Mouse (Mus musculus) CD4-positive helper T cell, adult 2 months (primary cell): Measurements from ENCODE around the gene Ptprt.

ENCODE experiments used
- DNase-seq: peaks from one replicate; pipeline ENCODE4 v3.0.0-alpha.2; 2012; ENCODE audit warnings: low read depth, missing footprints, low spot score

Ptprt gene

DNA sequence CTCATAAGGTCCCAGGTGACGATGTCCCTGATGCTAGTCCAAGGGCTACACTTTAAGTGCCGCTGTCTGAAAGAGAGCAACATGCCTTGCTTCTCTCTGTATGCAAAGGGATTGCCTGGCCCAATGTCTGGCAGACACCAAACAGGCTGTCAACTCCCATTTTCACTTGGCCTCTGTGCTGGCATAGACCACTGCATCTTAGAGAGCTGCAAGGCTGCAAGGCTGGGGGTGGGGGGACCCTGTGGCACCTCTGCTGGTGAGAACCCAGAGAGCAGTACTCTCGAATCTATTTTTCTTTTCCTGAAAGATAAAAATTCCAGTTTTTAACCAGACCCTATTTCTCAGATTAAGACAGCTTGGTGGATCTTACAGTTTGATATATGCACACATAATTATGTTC is 69.6 kb downstream of the Ptprt start:
- no peak for DNase-seq

GRCm38 (mm10) chr2:162581651-162582050 is 79.3 kb downstream of the Ptprt start:
- no peak for DNase-seq

GRCm38 (mm10) chr2:162577819-162578218 is 83.1 kb downstream of the Ptprt start:
- no peak for DNase-seq

DNA sequence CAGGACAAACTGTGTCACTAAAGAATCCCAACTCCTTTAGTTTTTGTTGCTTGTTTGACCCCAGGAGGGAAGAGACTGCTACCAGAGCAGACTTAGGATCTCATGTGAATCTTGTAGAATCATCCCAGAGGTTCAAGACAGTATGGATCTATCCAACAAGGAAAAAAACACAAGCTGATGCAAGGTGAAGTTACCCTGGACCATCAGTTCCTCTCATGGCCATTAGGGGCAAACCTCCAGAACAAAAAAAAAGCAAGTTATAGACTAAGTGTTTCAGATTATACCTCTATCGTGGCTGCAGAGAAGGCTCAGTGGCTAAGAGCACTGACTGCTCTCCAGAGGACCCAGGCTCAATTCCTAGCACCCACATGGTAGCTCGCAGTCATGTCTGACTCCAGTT is 88.1 kb downstream of the Ptprt start:
- no peak for DNase-seq

- no peak for DNase-seq
Measured at GRCm38 (mm10) chr2:162571037-162571436, 89.9 kb downstream of the Ptprt start.

DNA sequence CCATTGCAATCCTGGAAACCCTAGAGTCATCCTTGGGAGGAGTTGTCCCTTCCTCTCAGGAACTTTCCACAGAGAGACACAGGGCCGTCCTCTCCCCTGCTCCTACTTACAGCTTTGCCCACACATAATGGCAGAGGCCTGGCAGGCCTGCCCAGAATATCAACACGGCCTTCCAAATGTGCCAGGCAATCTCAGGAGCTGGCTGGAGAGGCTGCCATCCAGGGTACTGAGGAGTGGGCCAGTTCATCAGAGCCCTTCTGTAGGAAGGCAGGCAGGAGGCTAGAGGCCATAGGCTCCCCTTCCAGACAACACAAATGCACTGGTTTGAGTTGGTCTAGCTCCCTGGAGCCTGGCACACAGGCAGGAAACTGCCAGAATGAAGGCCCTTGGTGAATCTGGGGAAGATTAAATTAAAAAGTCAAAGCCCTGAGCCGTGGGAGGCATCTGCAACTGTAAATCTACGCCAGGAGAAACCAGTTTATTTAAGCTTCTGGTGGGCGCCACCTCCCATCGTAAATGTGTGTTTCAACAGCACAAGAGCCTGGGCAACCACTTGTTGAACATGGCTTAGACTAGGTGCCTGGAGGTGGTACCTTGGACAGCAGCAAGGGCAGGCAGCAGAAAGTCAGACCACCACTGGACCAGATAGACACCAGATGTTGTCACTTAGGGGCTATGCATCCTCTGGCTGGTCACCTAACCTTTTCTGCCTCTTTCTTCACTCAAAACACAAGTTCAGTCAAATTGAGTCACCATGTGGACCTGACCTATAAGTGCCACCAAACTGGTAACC is 92.4 kb downstream of the Ptprt start:
- no peak for DNase-seq

DNA sequence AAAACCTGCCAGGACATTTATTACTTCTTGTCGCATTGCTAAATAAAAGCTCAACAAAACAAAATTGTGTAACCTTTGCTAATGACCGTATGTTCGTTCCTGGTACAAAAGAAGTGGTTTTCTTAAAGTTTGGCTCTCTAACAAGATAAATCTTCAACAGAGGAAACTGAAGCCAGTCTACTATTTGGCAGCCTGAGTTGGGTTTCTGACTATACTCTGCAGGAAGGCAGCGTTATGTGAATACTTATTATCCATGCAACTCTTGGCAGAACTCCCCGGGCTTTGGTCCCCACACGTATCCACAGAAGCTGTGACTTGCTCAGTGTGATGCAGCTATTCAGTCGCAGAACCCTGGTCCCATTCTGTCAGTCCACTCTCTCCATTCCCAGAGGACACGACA is 112.6 kb downstream of the Ptprt start:
- no peak for DNase-seq

DNA sequence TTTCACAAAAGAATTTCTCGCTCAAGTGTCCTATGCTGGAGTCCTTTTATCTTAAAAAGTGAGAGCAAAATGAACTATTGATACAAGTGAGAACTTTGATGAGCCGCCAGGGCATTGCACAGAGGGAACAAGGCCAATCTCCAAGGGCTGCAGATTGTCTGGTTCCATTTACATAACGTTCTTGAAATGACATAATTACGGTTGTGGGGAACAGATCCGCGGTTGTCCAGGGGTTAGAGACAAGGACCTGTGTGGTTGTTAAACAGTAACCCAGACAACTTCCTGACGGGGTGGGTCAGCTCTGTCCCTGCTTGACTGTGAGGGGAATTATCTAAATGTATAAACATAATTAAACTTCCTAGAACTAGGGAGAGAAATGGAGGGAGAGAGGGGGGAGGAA is 129.3 kb downstream of the Ptprt start:
- DNase-seq = no peak

- DNase-seq = no peak
Measured at GRCm38 (mm10) chr2:162528911-162529310, 132.0 kb downstream of the Ptprt start.

DNA sequence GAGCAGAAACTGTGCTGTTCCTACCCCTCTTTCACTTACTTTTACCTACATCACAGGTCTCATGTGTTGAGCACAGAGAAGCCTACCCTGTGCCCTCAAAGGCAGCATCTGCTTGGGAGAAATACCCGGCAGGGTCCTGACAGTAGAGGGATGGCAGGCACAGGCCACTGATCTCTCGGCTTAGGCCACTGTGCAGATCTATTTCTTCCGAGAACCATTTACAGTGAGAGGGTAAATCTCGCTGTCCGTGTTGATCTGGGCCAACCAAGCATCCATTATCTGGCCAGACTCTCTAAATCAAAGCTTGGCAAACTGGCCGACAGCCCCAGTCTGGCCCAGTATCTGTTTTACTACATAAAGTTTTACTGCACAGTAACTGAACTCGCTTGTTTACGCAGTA is 145.0 kb downstream of the Ptprt start:
- no peak for DNase-seq

GRCm38 (mm10) chr2:162513072-162513471 is 147.9 kb downstream of the Ptprt start:
- DNase-seq = no peak

- DNase-seq = no peak
Measured at GRCm38 (mm10) chr2:162512094-162512493, 148.9 kb downstream of the Ptprt start.

DNA sequence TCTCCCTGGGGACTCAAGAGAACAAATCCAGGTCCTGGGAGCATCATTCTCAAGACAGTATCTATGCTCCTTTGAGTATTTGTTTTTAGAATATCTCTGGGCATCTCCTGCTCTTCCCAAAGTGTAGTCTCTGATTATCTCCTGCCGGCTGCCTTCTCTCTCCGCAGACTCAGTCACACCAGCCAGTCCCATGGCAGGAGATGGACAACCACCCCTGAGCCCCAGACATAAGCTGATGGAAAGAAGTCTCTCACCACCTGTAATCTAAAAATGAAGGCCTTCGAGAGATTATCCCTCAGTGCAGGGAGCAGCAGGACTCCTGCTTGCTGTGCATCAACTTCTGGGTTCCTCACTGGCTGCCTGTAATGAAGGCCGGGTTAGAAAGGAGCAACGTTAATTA is 151.9 kb downstream of the Ptprt start:
- DNase-seq = no peak

DNA sequence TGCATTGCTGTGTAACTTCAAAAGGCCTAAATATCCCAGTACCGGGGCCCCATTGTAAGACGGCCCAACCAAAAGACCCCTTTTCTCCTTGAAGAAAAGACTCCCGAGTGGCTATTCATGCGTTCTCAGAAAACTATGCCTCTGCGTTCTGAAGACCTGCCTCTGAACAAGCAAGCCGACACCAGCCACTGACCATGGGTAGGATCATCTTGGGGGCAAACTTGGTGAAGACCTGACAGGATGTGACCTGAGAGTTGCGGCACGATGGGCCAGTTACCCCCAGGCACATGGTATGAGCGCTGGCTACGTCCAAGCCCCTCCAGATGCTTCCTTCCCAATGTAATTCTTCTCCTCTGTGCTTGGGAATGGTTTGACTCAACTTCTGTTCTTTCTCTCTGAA is 153.3 kb downstream of the Ptprt start:
- no peak for DNase-seq

GRCm38 (mm10) chr2:162504850-162505249 is 156.1 kb downstream of the Ptprt start:
- DNase-seq = no peak

DNA sequence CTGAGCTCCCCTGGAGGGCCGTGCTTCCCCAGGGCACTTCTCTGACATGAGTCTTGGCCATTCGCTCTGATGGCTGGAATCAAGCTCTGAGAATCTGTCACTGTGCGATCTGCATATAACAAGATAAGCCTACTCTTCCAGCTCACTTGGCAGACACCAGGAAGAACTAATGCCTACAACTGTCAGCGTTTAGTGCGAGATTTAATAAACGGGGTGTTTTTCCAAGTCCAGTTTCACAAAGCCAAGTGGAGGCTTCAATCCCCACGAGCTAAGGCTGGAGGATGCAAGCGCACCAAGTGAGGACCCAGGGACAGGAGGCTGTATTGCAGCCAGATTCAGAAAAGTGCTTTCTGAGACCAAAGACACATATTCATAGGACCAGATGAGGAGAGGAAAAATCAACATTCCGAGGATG is 161.4 kb downstream of the Ptprt start:
- DNase-seq = no peak

GRCm38 (mm10) chr2:162498191-162498590 is 162.8 kb downstream of the Ptprt start:
- DNase-seq = no peak

GRCm38 (mm10) chr2:162484036-162484435 is 176.9 kb downstream of the Ptprt start:
- DNase-seq = no peak

DNA sequence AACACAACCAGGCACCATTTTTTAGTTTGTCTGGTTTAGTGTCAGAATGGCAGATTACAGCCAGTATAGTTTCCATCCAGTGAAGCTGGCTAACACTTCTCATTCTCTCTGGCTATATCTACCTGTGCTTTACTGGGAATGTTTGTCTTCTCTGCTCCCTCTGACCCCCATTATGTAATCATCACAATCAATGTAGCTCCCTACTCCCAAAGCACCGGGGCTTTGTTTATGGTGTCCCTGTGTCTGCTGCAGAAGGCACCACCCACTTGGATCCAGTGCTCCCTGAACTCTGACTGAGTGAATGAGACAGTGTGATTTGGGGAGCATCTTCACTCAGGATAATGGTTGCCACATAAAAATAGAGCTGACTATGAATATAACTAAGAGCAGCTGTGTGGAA is 217.8 kb downstream of the Ptprt start:
- DNase-seq = no peak

DNA sequence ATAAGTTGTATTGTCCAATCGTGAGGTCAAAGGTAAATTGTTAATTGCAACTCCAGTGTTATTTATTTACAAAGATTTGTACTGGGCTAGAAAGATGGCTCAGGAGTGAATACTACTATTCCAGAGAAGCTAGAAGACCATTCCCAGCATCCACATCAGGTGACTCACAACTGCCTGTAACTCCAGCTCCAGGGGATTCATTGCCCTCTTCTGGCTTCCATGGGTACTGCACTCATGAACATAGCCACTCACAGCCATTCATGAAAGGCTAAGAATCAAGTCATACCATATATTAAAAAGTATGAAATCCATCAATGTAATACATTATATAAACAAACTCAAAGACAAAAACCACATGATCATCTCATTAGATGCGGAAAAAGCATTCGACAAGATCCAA is 224.3 kb downstream of the Ptprt start:
- no peak for DNase-seq

GRCm38 (mm10) chr2:162430171-162430570 is 230.8 kb downstream of the Ptprt start:
- DNase-seq = no peak

GRCm38 (mm10) chr2:162426114-162426513 is 234.8 kb downstream of the Ptprt start:
- no peak for DNase-seq

DNA sequence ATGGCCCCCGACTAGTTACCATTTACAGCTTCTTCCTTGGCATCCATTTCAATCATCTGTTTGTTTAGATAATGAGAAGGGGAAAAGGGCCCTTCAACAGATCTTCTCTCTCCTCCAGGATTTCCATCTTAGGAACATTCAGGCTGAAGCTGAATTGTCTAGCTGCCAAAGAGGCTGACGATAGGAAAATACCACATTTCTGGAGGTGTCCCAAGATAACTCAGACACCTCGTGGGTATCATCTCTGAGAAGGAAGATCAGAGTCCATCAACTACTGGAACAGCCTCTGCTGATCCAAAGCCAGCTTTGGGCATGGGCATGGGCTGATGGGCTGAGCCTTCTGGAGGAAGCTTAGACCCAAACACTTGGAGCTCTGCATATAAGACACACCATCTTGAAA is 242.8 kb downstream of the Ptprt start:
- no peak for DNase-seq
